Comparison of ENCODE assay signal across 24 mouse cellular contexts in genomic region chr13:96324636-96325035, GRCm38 (mm10).
"Had no signal": no experiment of that assay in that cellular context is flagged by ENCODE, and none has a peak within 500 bp of the region (broad histone marks: within the 10 kb centered on the region; RNA-seq: fewer than 3 reads in every experiment).

No protein-coding gene starts in this region.

- H3K4me3 ChIP-seq: kidney, embryonic 15.5 days; limb, embryonic 12.5 days; limb, embryonic 15.5 days; midbrain, embryonic 12.5 days; myocyte; neural tube, embryonic 13.5 days had no signal

- H3K9ac ChIP-seq: kidney, embryonic 15.5 days; limb, embryonic 12.5 days; limb, embryonic 15.5 days; liver, embryonic 14.5 days; liver, postnatal 0 days; lung, embryonic 14.5 days; midbrain, embryonic 12.5 days; neural tube, embryonic 13.5 days had no signal

- DNase-seq: kidney, adult 8-10 months; kidney, postnatal 10 days; kidney, postnatal 36 days; left cerebral cortex, postnatal 4 days; liver, postnatal 0 days; lung, embryonic 14.5 days; right cerebral cortex, adult 18-20 months; right cerebral cortex, postnatal 14 days; right cerebral cortex, postnatal 4 days; thymus, adult 2 months; thymus, postnatal 14 days; thymus, postnatal 4 days had no signal

- ATAC-seq: liver, postnatal 0 days; lung, postnatal 0 days; midbrain, embryonic 16.5 days had no signal

- H3K27me3 ChIP-seq: kidney, embryonic 15.5 days; limb, embryonic 12.5 days; limb, embryonic 15.5 days; midbrain, embryonic 12.5 days; neural tube, embryonic 13.5 days had no signal

- H3K4me2 ChIP-seq: kidney, embryonic 15.5 days; limb, embryonic 12.5 days; limb, embryonic 15.5 days; liver, embryonic 11.5 days; lung, embryonic 14.5 days; midbrain, embryonic 12.5 days; neural tube, embryonic 13.5 days had no signal

- H3K9me3 ChIP-seq: kidney, embryonic 15.5 days; limb, embryonic 12.5 days; limb, embryonic 15.5 days; midbrain, embryonic 12.5 days; neural tube, embryonic 13.5 days had no signal

- H3K27ac ChIP-seq: kidney, embryonic 15.5 days; limb, embryonic 12.5 days; limb, embryonic 15.5 days; liver, embryonic 14.5 days; macrophage; midbrain, embryonic 12.5 days; neural tube, embryonic 13.5 days; stomach, postnatal 0 days had no signal

- H3K36me3 ChIP-seq: kidney, embryonic 15.5 days; limb, embryonic 12.5 days; limb, embryonic 15.5 days; midbrain, embryonic 12.5 days; neural tube, embryonic 13.5 days had no signal

- H3K4me1 ChIP-seq: kidney, embryonic 15.5 days; limb, embryonic 12.5 days; limb, embryonic 15.5 days; midbrain, embryonic 12.5 days; neural tube, embryonic 13.5 days had no signal
